Mouse (Mus musculus) hindbrain, embryonic 16.5 days (tissue): ENCODE data around the gene Kcns1. TPM values are rescaled to one million over a fixed set of nuclear protein-coding genes. Genes with fewer than 3 reads are reported as not detected.

Source experiments
- ATAC-seq: fragments of 200-750 bp; cut with Nextera tagmentation; 2 replicates; pipeline ENCODE4 v1.8.0; 2017; ENCODE audit warnings: moderate TSS enrichment, moderate library complexity
- H3K27ac ChIP-seq: fragments of 300-500 bp; sonication (generic); 2 replicates; pipeline ENCODE4 v1.5.1; 2014; ENCODE audit warnings: low read depth, mild to moderate bottlenecking, control low read depth, low read length, moderate library complexity
- H3K27me3 ChIP-seq: fragments of 300-500 bp; sonication (generic); replicated peaks from 2 replicates; pipeline ENCODE4 v1.6.1; 2014; ENCODE audit warnings: low read length; ENCODE audit not compliant: control insufficient read depth, insufficient read depth
- H3K36me3 ChIP-seq: fragments of 300-500 bp; sonication (generic); 2 replicates; pipeline ENCODE4 v1.6.1; 2014; ENCODE audit warnings: mild to moderate bottlenecking, low read length, moderate library complexity, mixed read lengths; ENCODE audit not compliant: control insufficient read depth, insufficient read depth
- H3K4me1 ChIP-seq: fragments of 300-500 bp; sonication (generic); 2 replicates; pipeline ENCODE4 v1.6.1; 2014; ENCODE audit warnings: low read depth, low read length; ENCODE audit not compliant: control insufficient read depth, insufficient read depth
- H3K4me2 ChIP-seq: fragments of 300-500 bp; sonication (generic); 2 replicates; pipeline ENCODE4 v1.6.1; 2014; ENCODE audit warnings: mild to moderate bottlenecking, low read length, control low read depth, moderate library complexity
- H3K4me3 ChIP-seq: fragments of 300-500 bp; sonication (generic); 2 replicates; pipeline ENCODE4 v1.5.1; 2014; ENCODE audit warnings: mild to moderate bottlenecking, low read length, control low read depth, moderate library complexity
- H3K9ac ChIP-seq: fragments of 300-500 bp; sonication (generic); 2 replicates; pipeline ENCODE4 v1.6.1; 2014; ENCODE audit warnings: low read depth, mild to moderate bottlenecking, control low read depth, low read length, moderate library complexity
- H3K9me3 ChIP-seq: fragments of 300-500 bp; sonication (generic); 2 replicates; pipeline ENCODE4 v1.6.1; 2014; ENCODE audit warnings: mild to moderate bottlenecking, low read length, moderate library complexity; ENCODE audit not compliant: control insufficient read depth
- WGBS: fragments of 180-500 bp; shearing (Covaris S2); extraction: QIAGEN DNeasy Blood & Tissue Kit; methylation state at CpG from one replicate; pipeline ENCODE4 v1.1.7; 2014; 5-methylcytosine and 5-hydroxymethylcytosine counted together
- polyA plus RNA-seq: library from polyadenylated mRNA; unstranded; fragments of >200 nt; fragmentation: Nextera tagmentation; extraction: Ambion mirVana; gene quantifications from 2 replicates; pipeline ENCODE4 v1.2.1, GENCODE M21; 2015

Kcns1 gene
- polyA plus RNA-seq, 1 experiment from 2014 or later: 3.1 TPM

GRCm38 (mm10) chr2:164158838-164159237 is 12.1 kb downstream of the Kcns1 start:
- Histone ChIP-seq H3K4me3 (no peak overlapping the region), H3K9me3 (no peaks in the 10 kb centered on the region), H3K27ac (no peak overlapping the region), H3K4me1 (no peaks in the 10 kb centered on the region), H3K9ac (no peak overlapping the region), H3K4me2 (no peak overlapping the region), H3K36me3 (0 out of 2 replicates have a peak, but pooled peaks cover 2% of the 10 kb centered on the region), H3K27me3 (no peaks in the 10 kb centered on the region)
- no peak for ATAC-seq
- WGBS: 94% methylated on average over 2 of the region's 2 CpGs

GRCm38 (mm10) chr2:164156158-164156557 is 14.8 kb downstream of the Kcns1 start:
- Histone ChIP-seq H3K36me3 (peaks cover 9% of the 10 kb centered on the region), H3K4me3 (no peak overlapping the region), H3K27me3 (no peaks in the 10 kb centered on the region), H3K4me2 (no peak overlapping the region), H3K4me1 (no peaks in the 10 kb centered on the region), H3K27ac (no peak overlapping the region), H3K9ac (no peak overlapping the region), H3K9me3 (no peaks in the 10 kb centered on the region)
- no peak for ATAC-seq
- WGBS: 87% methylated on average over 7 of the region's 7 CpGs

GRCm38 (mm10) chr2:164154007-164154406 is 16.9 kb downstream of the Kcns1 start:
- no peak overlapping the region for H3K9ac ChIP-seq
- peaks cover 9% of the 10 kb centered on the region for H3K36me3 ChIP-seq
- 95% methylated on average over 10 of the region's 10 CpGs for WGBS
- H3K9me3 ChIP-seq: no peaks in the 10 kb centered on the region
- H3K4me3 ChIP-seq: no peak overlapping the region
- no peaks in the 10 kb centered on the region for H3K27me3 ChIP-seq
- ATAC-seq: no peak
- no peak overlapping the region for H3K27ac ChIP-seq
- no peak overlapping the region for H3K4me2 ChIP-seq
- no peaks in the 10 kb centered on the region for H3K4me1 ChIP-seq

- 93% methylated on average over 11 of the region's 11 CpGs for WGBS
- H3K27ac ChIP-seq: no peak overlapping the region
- H3K27me3 ChIP-seq: no peaks in the 10 kb centered on the region
- no peaks in the 10 kb centered on the region for H3K9me3 ChIP-seq
- H3K9ac ChIP-seq: no peak overlapping the region
- H3K36me3 ChIP-seq: peaks cover 9% of the 10 kb centered on the region
- no peak for ATAC-seq
- no peaks in the 10 kb centered on the region for H3K4me1 ChIP-seq
- no peak overlapping the region for H3K4me3 ChIP-seq
- no peak overlapping the region for H3K4me2 ChIP-seq
These were observed 18.6 kb downstream of the Kcns1 start for GRCm38 (mm10) chr2:164152341-164152740.

- H3K4me1 ChIP-seq: no peaks in the 10 kb centered on the region
- no peak overlapping the region for H3K4me3 ChIP-seq
- H3K27ac ChIP-seq: no peak overlapping the region
- 35% methylated on average over 14 of the region's 14 CpGs for WGBS
- ATAC-seq: peak; percentile 42
- H3K9me3 ChIP-seq: no peaks in the 10 kb centered on the region
- H3K9ac ChIP-seq: no peak overlapping the region
- H3K4me2 ChIP-seq: no peak overlapping the region
- H3K36me3 ChIP-seq: peaks cover 7% of the 10 kb centered on the region
- H3K27me3 ChIP-seq: no peaks in the 10 kb centered on the region
These were observed 20.7 kb downstream of the Kcns1 start for GRCm38 (mm10) chr2:164150086-164150760.

- Histone ChIP-seq H3K36me3 (no peaks in the 10 kb centered on the region; the same call in 1 of the 2 replicates), H3K27ac (no peak overlapping the region), H3K4me1 (no peaks in the 10 kb centered on the region; the same call in 1 of the 2 replicates), H3K9ac (no peak overlapping the region), H3K4me3 (no peak overlapping the region), H3K4me2 (no peak overlapping the region), H3K27me3 (no peaks in the 10 kb centered on the region), H3K9me3 (no peaks in the 10 kb centered on the region)
- WGBS: 94% methylated on average over 12 of the region's 12 CpGs
- ATAC-seq: no peak
These were observed 24.4 kb downstream of the Kcns1 start for GRCm38 (mm10) chr2:164146556-164146955.

GRCm38 (mm10) chr2:164144541-164144940 is 26.4 kb downstream of the Kcns1 start:
- Histone ChIP-seq H3K27ac (no peak overlapping the region), H3K36me3 (no peaks in the 10 kb centered on the region; the same call in 1 of the 2 replicates), H3K9ac (no peak overlapping the region), H3K4me3 (no peak overlapping the region), H3K9me3 (no peaks in the 10 kb centered on the region), H3K4me1 (no peaks in the 10 kb centered on the region; the same call in 1 of the 2 replicates), H3K4me2 (no peak overlapping the region), H3K27me3 (no peaks in the 10 kb centered on the region)
- ATAC-seq: no peak
- WGBS: 86% methylated on average over 10 of the region's 10 CpGs

- no peak for ATAC-seq
- no peak overlapping the region for H3K27ac ChIP-seq
- H3K27me3 ChIP-seq: no peaks in the 10 kb centered on the region
- no peak overlapping the region for H3K9ac ChIP-seq
- WGBS: 38% methylated on average over 6 of the region's 6 CpGs
- no peaks in the 10 kb centered on the region; the same call in 1 of the 2 replicates for H3K4me1 ChIP-seq
- no peak overlapping the region for H3K4me2 ChIP-seq
- no peak overlapping the region for H3K4me3 ChIP-seq
- H3K36me3 ChIP-seq: no peaks in the 10 kb centered on the region; the same call in 1 of the 2 replicates
- no peaks in the 10 kb centered on the region for H3K9me3 ChIP-seq
These were observed 26.9 kb downstream of the Kcns1 start for GRCm38 (mm10) chr2:164144025-164144424.

GRCm38 (mm10) chr2:164142021-164142420 is 28.9 kb downstream of the Kcns1 start:
- 41% methylated on average over 10 of the region's 10 CpGs for WGBS
- no peaks in the 10 kb centered on the region; the same call in 1 of the 2 replicates for H3K36me3 ChIP-seq
- no peaks in the 10 kb centered on the region for H3K9me3 ChIP-seq
- no peak overlapping the region; the same call in 1 of the 2 replicates for H3K9ac ChIP-seq
- H3K27me3 ChIP-seq: no peaks in the 10 kb centered on the region
- peak overlapping the region; percentile 54 for H3K27ac ChIP-seq
- H3K4me2 ChIP-seq: no peak overlapping the region
- no peaks in the 10 kb centered on the region; the same call in none of the 2 replicates for H3K4me1 ChIP-seq
- no peak for ATAC-seq
- H3K4me3 ChIP-seq: no peak overlapping the region
